Mouse (Mus musculus): ENCODE measurements at regions not wholly inside any gene's neighbourhood (a gene's known extent, or its start where the extent isn't known, plus 50 kb on each side); places are given as distances from the start of the nearest gene placed in this dataset.
"Not testable (repeated sequence)": the region's sequence is repeated elsewhere in the genome, so short reads cannot be mapped to it uniquely, and the experiment has no call there.

DNA sequence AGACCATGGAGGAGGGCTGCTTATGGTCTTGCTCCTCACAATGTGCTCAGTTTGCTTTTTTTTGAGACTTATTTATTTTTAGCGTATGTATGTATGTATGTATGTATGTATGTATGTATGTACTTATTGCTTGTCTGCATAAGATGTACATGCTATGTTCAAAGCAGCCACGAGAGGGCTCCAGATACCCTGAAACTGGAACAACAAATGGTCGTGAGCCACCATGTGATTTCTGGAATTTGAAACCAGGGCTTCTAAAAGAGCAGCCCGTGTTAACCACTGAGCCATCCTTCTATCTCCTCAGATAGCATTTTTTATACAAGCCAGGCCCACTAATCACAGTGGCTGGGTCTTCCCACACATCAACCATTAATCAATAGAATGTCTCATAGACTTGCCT, 611.2 kb downstream of the 5730507C01Rik start:
- H3K27ac ChIP-seq, result no peak overlapping the region
- no peak overlapping the region for H3K4me2 ChIP-seq (replicated peaks)
- WGBS, result 68% methylated on average over 4 of the region's 4 CpGs
- H3K4me1 ChIP-seq, result no peaks in the 10 kb centered on the region
- peaks cover 35% of the 10 kb centered on the region for H3K9me3 ChIP-seq
- ATAC-seq (ENCODE audit: insufficient number of reproducible peaks, insufficient read depth, low FRiP score, low TSS enrichment), result no peak
- H3K36me3 ChIP-seq, result no peaks in the 10 kb centered on the region
- H3K9ac ChIP-seq, result no peak overlapping the region
- H3K27me3 ChIP-seq, result no peaks in the 10 kb centered on the region
- no peak overlapping the region for H3K4me3 ChIP-seq

- Histone ChIP-seq H3K27ac (no peak overlapping the region), H3K4me2 (replicated peaks) (no peak overlapping the region), H3K9me3 (peaks cover 19% of the 10 kb centered on the region), H3K9ac (no peak overlapping the region), H3K4me3 (no peak overlapping the region), H3K27me3 (no peaks in the 10 kb centered on the region), H3K4me1 (no peaks in the 10 kb centered on the region), H3K36me3 (no peaks in the 10 kb centered on the region)
- ATAC-seq (ENCODE audit: insufficient number of reproducible peaks, insufficient read depth, low FRiP score, low TSS enrichment), result no peak
- WGBS, result 18% methylated on average over 22 of the region's 43 CpGs
Measured at GRCm38 (mm10) chr12:19175631-19176030, 661.3 kb downstream of the 5730507C01Rik start.

DNA sequence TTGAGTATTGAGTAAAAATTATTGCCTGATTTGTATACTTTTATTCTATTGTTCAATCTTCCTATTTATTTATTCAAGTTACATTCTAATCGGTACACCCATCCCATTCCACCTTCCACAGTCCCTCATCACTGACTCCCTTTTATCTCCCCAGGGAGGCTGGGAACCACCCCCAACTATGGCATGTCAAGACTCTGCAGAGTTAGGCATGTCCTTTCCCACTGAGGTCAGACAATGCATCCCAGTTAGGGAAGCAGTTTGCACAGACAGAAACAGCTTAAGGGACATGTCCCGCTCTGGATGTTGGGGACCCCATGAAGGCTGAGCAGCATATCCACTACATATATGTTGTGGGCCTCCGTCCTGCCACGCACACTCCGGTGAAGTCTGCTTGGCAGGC, 678.1 kb downstream of the 5730507C01Rik start:
- Histone ChIP-seq H3K9me3 (peaks cover 13% of the 10 kb centered on the region), H3K36me3 (no peaks in the 10 kb centered on the region), H3K27me3 (no peaks in the 10 kb centered on the region), H3K27ac (no peak overlapping the region), H3K4me1 (no peaks in the 10 kb centered on the region), H3K4me2 (replicated peaks) (no peak overlapping the region), H3K9ac (no peak overlapping the region), H3K4me3 (no peak overlapping the region)
- no peak for ATAC-seq (ENCODE audit: insufficient number of reproducible peaks, insufficient read depth, low FRiP score, low TSS enrichment)
- 90% methylated on average over 5 of the region's 5 CpGs for WGBS

- H3K27ac ChIP-seq; H3K4me1 ChIP-seq; ATAC-seq (ENCODE audit: insufficient number of reproducible peaks, insufficient read depth, low FRiP score, low TSS enrichment); H3K4me3 ChIP-seq; H3K36me3 ChIP-seq; H3K4me2 ChIP-seq (replicated peaks); H3K9ac ChIP-seq; H3K27me3 ChIP-seq: not testable (repeated sequence)
- peaks cover 13% of the 10 kb centered on the region for H3K9me3 ChIP-seq
- 87% methylated on average over 3 of the region's 3 CpGs for WGBS
Measured at GRCm38 (mm10) chr12:19193041-19193440, 678.7 kb downstream of the 5730507C01Rik start.

DNA sequence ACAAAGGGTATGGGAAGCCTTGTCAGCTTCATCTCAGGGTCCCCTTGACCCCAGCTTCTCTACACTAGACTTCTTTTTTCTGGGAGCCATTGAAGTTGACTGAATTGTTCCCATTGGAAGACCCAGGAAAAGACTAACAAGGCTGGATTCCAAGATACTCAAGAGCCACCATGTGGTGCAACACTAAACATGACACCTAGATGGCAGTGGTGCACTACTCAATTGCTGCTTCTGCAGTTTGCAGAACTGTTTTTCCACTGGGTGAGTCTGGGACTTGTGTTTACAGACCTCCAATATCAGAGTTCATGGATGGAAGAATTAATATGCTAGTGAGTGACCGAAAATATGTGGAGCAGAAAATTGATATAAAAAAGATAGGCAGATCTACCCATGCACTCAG, 709.7 kb downstream of the 5730507C01Rik start:
- WGBS, result 76% methylated on average over 1 of the region's 1 CpGs
- not testable (repeated sequence) for ATAC-seq (ENCODE audit: insufficient number of reproducible peaks, insufficient read depth, low FRiP score, low TSS enrichment); H3K4me3 ChIP-seq

DNA sequence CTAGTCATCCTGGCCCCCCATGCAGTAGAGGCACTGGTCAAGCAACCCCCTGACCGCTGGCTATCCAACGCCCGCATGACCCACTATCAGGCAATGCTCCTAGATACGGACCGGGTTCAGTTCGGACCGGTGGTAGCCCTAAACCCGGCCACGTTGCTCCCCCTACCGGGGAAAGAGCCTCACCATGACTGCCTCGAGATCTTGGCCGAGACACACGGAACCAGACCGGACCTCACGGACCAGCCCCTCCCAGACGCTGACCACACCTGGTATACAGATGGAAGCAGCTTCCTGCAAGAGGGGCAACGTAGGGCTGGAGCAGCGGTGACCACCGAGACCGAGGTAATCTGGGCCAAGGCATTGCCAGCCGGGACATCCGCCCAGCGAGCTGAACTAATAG, 707.6 kb upstream of the Gm21863 start:
- H3K36me3 ChIP-seq; H3K27me3 ChIP-seq; H3K27ac ChIP-seq; H3K9ac ChIP-seq; ATAC-seq (ENCODE audit: insufficient number of reproducible peaks, insufficient read depth, low FRiP score, low TSS enrichment); H3K4me1 ChIP-seq; H3K4me2 ChIP-seq (replicated peaks); H3K4me3 ChIP-seq: not testable (repeated sequence)
- peaks cover 14% of the 10 kb centered on the region; the same call in 1 of the 2 replicates for H3K9me3 ChIP-seq
- 91% methylated on average over 23 of the region's 23 CpGs for WGBS

More for the DNA sequence above, 709.7 kb downstream of the 5730507C01Rik start:
- H3K36me3 ChIP-seq; H3K4me1 ChIP-seq; H3K27me3 ChIP-seq; H3K9me3 ChIP-seq; H3K4me2 ChIP-seq (replicated peaks); H3K27ac ChIP-seq; H3K9ac ChIP-seq: not testable (repeated sequence)

GRCm38 (mm10) chr12:19288271-19288890, 665.9 kb upstream of the Gm21863 start:
- not testable (repeated sequence) for H3K36me3 ChIP-seq; H3K27me3 ChIP-seq; ATAC-seq (ENCODE audit: insufficient number of reproducible peaks, insufficient read depth, low FRiP score, low TSS enrichment); H3K27ac ChIP-seq; H3K4me1 ChIP-seq
- peak overlapping the region; percentile 33; the same call in 1 of the 2 replicates for H3K9ac ChIP-seq
- H3K9me3 ChIP-seq, result peaks cover 14% of the 10 kb centered on the region; the same call in 1 of the 2 replicates
- peak overlapping the region; percentile 41 for H3K4me3 ChIP-seq
- H3K4me2 ChIP-seq (replicated peaks), result peak overlapping the region; percentile 30
- 8% methylated on average over 49 of the region's 75 CpGs for WGBS

GRCm38 (mm10) chr12:19289038-19289437, 665.3 kb upstream of the Gm21863 start:
- Histone ChIP-seq H3K9ac (peak overlapping the region; percentile 33; the same call in 1 of the 2 replicates), H3K4me3 (peak overlapping the region; percentile 41), H3K4me2 (replicated peaks) (peak overlapping the region; percentile 30), H3K9me3 (peaks cover 14% of the 10 kb centered on the region; the same call in 1 of the 2 replicates)
- not testable (repeated sequence) for H3K4me1 ChIP-seq; H3K36me3 ChIP-seq; ATAC-seq (ENCODE audit: insufficient number of reproducible peaks, insufficient read depth, low FRiP score, low TSS enrichment); H3K27me3 ChIP-seq; H3K27ac ChIP-seq
- 41% methylated on average over 18 of the region's 18 CpGs for WGBS

DNA sequence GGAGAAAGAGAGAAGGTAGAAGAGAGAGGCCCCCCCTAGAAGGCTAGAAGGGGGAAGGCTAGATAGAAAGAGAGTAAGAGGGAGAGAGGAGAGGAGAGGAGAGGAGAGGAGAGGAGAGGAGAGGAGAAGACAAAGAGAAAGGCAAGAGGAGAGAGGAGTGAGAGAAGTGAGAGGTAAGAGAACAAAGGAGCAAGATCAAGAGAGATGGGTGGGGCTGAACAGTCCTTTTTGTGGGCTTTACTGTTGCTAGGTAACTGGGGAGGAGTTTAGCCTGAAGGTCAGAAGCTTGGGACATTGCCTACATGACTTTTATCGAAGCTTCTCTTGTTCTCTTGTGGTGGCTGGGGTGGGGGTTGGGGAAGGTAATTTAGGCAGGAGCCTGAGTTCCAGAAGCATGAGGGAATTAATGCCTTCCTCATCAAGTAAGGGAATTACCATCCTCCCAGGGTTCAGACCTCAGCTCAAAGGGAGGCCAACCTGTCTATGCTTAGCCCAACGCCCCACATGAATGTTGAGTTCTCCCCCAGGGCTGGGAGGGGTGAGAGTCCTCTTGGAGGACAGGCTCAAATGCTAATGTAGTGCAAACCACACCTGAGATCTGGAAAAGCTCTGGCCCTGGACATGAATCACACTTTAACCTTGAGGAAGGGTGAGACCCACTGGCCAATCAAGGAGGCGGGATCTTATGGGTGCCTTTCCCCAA, 662.1 kb upstream of the Gm21863 start:
- not testable (repeated sequence) for H3K9ac ChIP-seq; H3K27ac ChIP-seq; H3K4me1 ChIP-seq; H3K4me2 ChIP-seq (replicated peaks); H3K36me3 ChIP-seq; H3K4me3 ChIP-seq; ATAC-seq (ENCODE audit: insufficient number of reproducible peaks, insufficient read depth, low FRiP score, low TSS enrichment); H3K27me3 ChIP-seq
- 90% methylated on average over 3 of the region's 3 CpGs for WGBS
- peaks cover 11% of the 10 kb centered on the region; the same call in 1 of the 2 replicates for H3K9me3 ChIP-seq

Data from embryonic facial prominence, embryonic 12.5 days (tissue).